Mouse (Mus musculus) spleen, adult 2 months (tissue): Measurements from ENCODE around the gene Mreg.

Source experiments
- CTCF ChIP-seq: fragments of 200-500 bp; IDR thresholded peaks from 2 replicates; pipeline ENCODE4 v1.5.1; 2011; ENCODE audit warnings: mild to moderate bottlenecking, inconsistent platforms; ENCODE audit not compliant: insufficient read depth, insufficient read length, insufficient replicate concordance; ENCODE audit errors: extremely low read depth
- POLR2A ChIP-seq: fragments of 200-500 bp; IDR thresholded peaks from 2 replicates; pipeline ENCODE4 v1.6.1; 2011; ENCODE audit warnings: low read depth, low read length, inconsistent platforms

GRCm38 (mm10) chr1:72202068-72202467 is 10.0 kb downstream of the Mreg start:
- TF ChIP-seq CTCF (no peak), POLR2A (no peak)
